Mouse (Mus musculus) gonadal fat pad, adult 2 months (tissue): ENCODE measurements around the gene Lrrtm1. TPM values are rescaled to one million over a fixed set of nuclear protein-coding genes. Genes with fewer than 3 reads are reported as not detected.

Source experiments
- DNase-seq: peaks from one replicate; pipeline ENCODE4 v3.0.0-alpha.2; 2012; ENCODE audit warnings: low read depth
- polyA plus RNA-seq: library from polyadenylated mRNA; depleted of rRNA; stranded (reverse); fragments of >200 nt; gene quantifications from 2 replicates; pipeline ENCODE4 v1.2.3, GENCODE M21; 2012; rRNA removed

Lrrtm1 gene
- polyA plus RNA-seq: 2.4 and 2.6 TPM in 2 replicates

GRCm38 (mm10) chr6:77242601-77243406, at the start of gene Lrrtm1:
Gene Lrrtm1, plus strand, starts transcription at chr6:77242689.
- no peak for DNase-seq

- no peak for DNase-seq
These were observed 45.8 kb upstream of the Lrrtm1 start for GRCm38 (mm10) chr6:77196650-77197049.

GRCm38 (mm10) chr6:77199375-77199774, 43.1 kb upstream of the Lrrtm1 start:
- no peak for DNase-seq

GRCm38 (mm10) chr6:77209183-77209582, 33.3 kb upstream of the Lrrtm1 start:
- no peak for DNase-seq

- DNase-seq: no peak
These were observed 32.6 kb upstream of the Lrrtm1 start for GRCm38 (mm10) chr6:77209929-77210328.

GRCm38 (mm10) chr6:77213757-77214409, 28.6 kb upstream of the Lrrtm1 start:
- peak; percentile 9 for DNase-seq

GRCm38 (mm10) chr6:77215322-77215721, 27.2 kb upstream of the Lrrtm1 start:
- DNase-seq: no peak

- no peak for DNase-seq
These were observed 23.6 kb upstream of the Lrrtm1 start for GRCm38 (mm10) chr6:77218875-77219274.

GRCm38 (mm10) chr6:77220776-77221175, 21.7 kb upstream of the Lrrtm1 start:
- DNase-seq: no peak

- no peak for DNase-seq
These were observed 19.4 kb upstream of the Lrrtm1 start for GRCm38 (mm10) chr6:77222849-77223638.

- DNase-seq: peak; percentile 12
These were observed 2.1 kb upstream of the Lrrtm1 start for GRCm38 (mm10) chr6:77240426-77240825.

GRCm38 (mm10) chr6:77243541-77244231, 1.2 kb downstream of the Lrrtm1 start:
- DNase-seq: no peak

- no peak for DNase-seq
These were observed 11.0 kb downstream of the Lrrtm1 start for GRCm38 (mm10) chr6:77253480-77253879.

GRCm38 (mm10) chr6:77256348-77256747, 13.9 kb downstream of the Lrrtm1 start:
- no peak for DNase-seq

- DNase-seq: no peak
These were observed 15.0 kb downstream of the Lrrtm1 start for GRCm38 (mm10) chr6:77257358-77258105.

GRCm38 (mm10) chr6:77265163-77265562, 22.7 kb downstream of the Lrrtm1 start:
- no peak for DNase-seq

GRCm38 (mm10) chr6:77278794-77279193, 36.3 kb downstream of the Lrrtm1 start:
- DNase-seq: no peak

GRCm38 (mm10) chr6:77286317-77286716, 43.8 kb downstream of the Lrrtm1 start:
- no peak for DNase-seq

- DNase-seq: no peak
These were observed 45.9 kb downstream of the Lrrtm1 start for GRCm38 (mm10) chr6:77288402-77288801.

GRCm38 (mm10) chr6:77291415-77291814, 48.9 kb downstream of the Lrrtm1 start:
- DNase-seq: no peak

- DNase-seq: no peak
These were observed 58.8 kb downstream of the Lrrtm1 start for GRCm38 (mm10) chr6:77301305-77301704.
